Mouse (Mus musculus): Measurements from ENCODE around the gene Nlgn1. TPM values are rescaled to one million over a fixed set of nuclear protein-coding genes. Genes with fewer than 3 reads are reported as not detected.

Nlgn1 gene
- polyA plus RNA-seq, 1 experiment = 0.09 TPM

GRCm38 (mm10) chr3:26095551-26095950 is 236.7 kb downstream of the Nlgn1 start:
- no peaks in the 10 kb centered on the region for H3K36me3 ChIP-seq (ENCODE audit: control insufficient read depth, insufficient read depth, low read length)
- TF ChIP-seq CTCF (IDR thresholded peaks at IDR 0.05; ENCODE audit: extremely low read depth, insufficient read length, insufficient replicate concordance, low read depth, low read length) (no peak), POLR2A (IDR thresholded peaks at IDR 0.05; ENCODE audit: low read depth, low read length) (no peak)
- no peak overlapping the region for H3K27ac ChIP-seq (ENCODE audit: insufficient read depth, low read depth, low read length)
- H3K4me1 ChIP-seq (ENCODE audit: control insufficient read depth, insufficient read depth, insufficient read length, low read length) = no peaks in the 10 kb centered on the region
- H3K27me3 ChIP-seq (ENCODE audit: control insufficient read depth, insufficient read depth, low read length) = no peaks in the 10 kb centered on the region
- H3K4me3 ChIP-seq (ENCODE audit: low read depth, low read length) = no peak overlapping the region

DNA sequence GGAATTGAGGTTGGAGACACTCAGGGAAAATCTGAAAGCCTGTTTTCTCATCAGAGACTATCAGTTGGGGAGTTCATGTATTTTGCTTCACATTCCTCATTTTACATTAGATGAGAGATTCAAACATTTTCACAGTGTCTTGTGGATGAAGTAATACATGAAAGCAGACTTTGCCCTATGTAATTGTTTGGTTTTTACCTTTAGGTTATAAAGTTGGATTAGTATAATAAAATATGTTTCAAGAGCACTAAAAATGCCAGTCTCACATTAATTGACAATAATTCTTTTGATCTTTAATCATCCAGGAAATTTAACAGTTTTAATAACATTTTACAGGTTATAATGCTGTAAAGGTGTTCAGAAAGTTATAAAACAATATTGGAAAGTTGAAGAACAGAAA is 262.9 kb downstream of the Nlgn1 start:
- H3K36me3 ChIP-seq (ENCODE audit: control insufficient read depth, insufficient read depth, low read length) = no peaks in the 10 kb centered on the region
- H3K27me3 ChIP-seq (ENCODE audit: control insufficient read depth, insufficient read depth, low read length) = no peaks in the 10 kb centered on the region
- TF ChIP-seq POLR2A (IDR thresholded peaks at IDR 0.05; ENCODE audit: low read depth, low read length) (no peak), CTCF (IDR thresholded peaks at IDR 0.05; ENCODE audit: extremely low read depth, insufficient read length, insufficient replicate concordance, low read depth, low read length) (no peak)
- no peak overlapping the region for H3K4me3 ChIP-seq (ENCODE audit: low read depth, low read length)
- H3K4me1 ChIP-seq (ENCODE audit: control insufficient read depth, insufficient read depth, insufficient read length, low read length) = no peaks in the 10 kb centered on the region
- no peak overlapping the region for H3K27ac ChIP-seq (ENCODE audit: insufficient read depth, low read depth, low read length)

- Histone ChIP-seq H3K36me3 (ENCODE audit: control insufficient read depth, insufficient read depth, low read length) (no peaks in the 10 kb centered on the region), H3K4me1 (ENCODE audit: control insufficient read depth, insufficient read depth, insufficient read length, low read length) (no peaks in the 10 kb centered on the region), H3K27me3 (ENCODE audit: control insufficient read depth, insufficient read depth, low read length) (no peaks in the 10 kb centered on the region), H3K27ac (ENCODE audit: insufficient read depth, low read depth, low read length) (no peak overlapping the region), H3K4me3 (ENCODE audit: low read depth, low read length) (no peak overlapping the region)
- no peak for TF ChIP-seq CTCF (IDR thresholded peaks at IDR 0.05; ENCODE audit: extremely low read depth, insufficient read length, insufficient replicate concordance, low read depth, low read length)
- no peak for TF ChIP-seq POLR2A (IDR thresholded peaks at IDR 0.05; ENCODE audit: low read depth, low read length)
- 72% methylated on average over 4 of the region's 4 CpGs for WGBS
Observed at GRCm38 (mm10) chr3:26050769-26051168, 281.5 kb downstream of the Nlgn1 start.

GRCm38 (mm10) chr3:26042966-26043365 is 289.3 kb downstream of the Nlgn1 start:
- Histone ChIP-seq H3K27me3 (ENCODE audit: control insufficient read depth, insufficient read depth, low read length) (no peaks in the 10 kb centered on the region), H3K36me3 (ENCODE audit: control insufficient read depth, insufficient read depth, low read length) (no peaks in the 10 kb centered on the region), H3K27ac (ENCODE audit: insufficient read depth, low read depth, low read length) (no peak overlapping the region), H3K4me1 (ENCODE audit: control insufficient read depth, insufficient read depth, insufficient read length, low read length) (no peaks in the 10 kb centered on the region), H3K4me3 (ENCODE audit: low read depth, low read length) (no peak overlapping the region)
- WGBS = 70% methylated on average over 2 of the region's 2 CpGs
- TF ChIP-seq CTCF (IDR thresholded peaks at IDR 0.05; ENCODE audit: extremely low read depth, insufficient read length, insufficient replicate concordance, low read depth, low read length) = no peak
- TF ChIP-seq POLR2A (IDR thresholded peaks at IDR 0.05; ENCODE audit: low read depth, low read length) = no peak

GRCm38 (mm10) chr3:26039696-26040095 is 292.6 kb downstream of the Nlgn1 start:
- Histone ChIP-seq H3K36me3 (ENCODE audit: control insufficient read depth, insufficient read depth, low read length) (no peaks in the 10 kb centered on the region), H3K4me1 (ENCODE audit: control insufficient read depth, insufficient read depth, insufficient read length, low read length) (no peaks in the 10 kb centered on the region), H3K4me3 (ENCODE audit: low read depth, low read length) (no peak overlapping the region), H3K27ac (ENCODE audit: insufficient read depth, low read depth, low read length) (no peak overlapping the region), H3K27me3 (ENCODE audit: control insufficient read depth, insufficient read depth, low read length) (no peaks in the 10 kb centered on the region)
- TF ChIP-seq CTCF (IDR thresholded peaks at IDR 0.05; ENCODE audit: extremely low read depth, insufficient read length, insufficient replicate concordance, low read depth, low read length) (no peak), POLR2A (IDR thresholded peaks at IDR 0.05; ENCODE audit: low read depth, low read length) (no peak)
- 66% methylated on average over 2 of the region's 2 CpGs for WGBS

DNA sequence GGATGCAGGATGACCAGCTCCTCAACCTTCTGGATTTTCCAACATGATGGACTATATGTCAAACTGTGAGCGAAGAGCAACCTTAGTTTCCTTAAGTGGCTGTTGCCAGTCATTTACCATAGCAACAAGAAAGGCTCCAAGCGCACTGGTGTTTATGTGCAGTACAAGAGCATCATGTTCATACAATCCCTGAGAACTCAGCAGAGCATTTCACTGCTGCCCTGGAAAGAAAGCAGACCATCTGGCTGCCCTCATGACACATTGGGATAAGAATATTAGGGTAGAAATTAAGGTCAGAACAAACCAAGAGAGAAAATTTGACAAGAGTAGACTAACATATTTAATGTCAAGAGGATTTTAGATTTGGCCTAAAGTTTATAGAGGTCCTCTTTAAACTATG is 306.2 kb downstream of the Nlgn1 start:
- 79% methylated on average over 2 of the region's 2 CpGs for WGBS
- Histone ChIP-seq H3K4me1 (ENCODE audit: control insufficient read depth, insufficient read depth, insufficient read length, low read length) (no peaks in the 10 kb centered on the region), H3K36me3 (ENCODE audit: control insufficient read depth, insufficient read depth, low read length) (no peaks in the 10 kb centered on the region), H3K4me3 (ENCODE audit: low read depth, low read length) (no peak overlapping the region), H3K27me3 (ENCODE audit: control insufficient read depth, insufficient read depth, low read length) (no peaks in the 10 kb centered on the region), H3K27ac (ENCODE audit: insufficient read depth, low read depth, low read length) (no peak overlapping the region)
- TF ChIP-seq CTCF (IDR thresholded peaks at IDR 0.05; ENCODE audit: extremely low read depth, insufficient read length, insufficient replicate concordance, low read depth, low read length) (no peak), POLR2A (IDR thresholded peaks at IDR 0.05; ENCODE audit: low read depth, low read length) (no peak)

DNA sequence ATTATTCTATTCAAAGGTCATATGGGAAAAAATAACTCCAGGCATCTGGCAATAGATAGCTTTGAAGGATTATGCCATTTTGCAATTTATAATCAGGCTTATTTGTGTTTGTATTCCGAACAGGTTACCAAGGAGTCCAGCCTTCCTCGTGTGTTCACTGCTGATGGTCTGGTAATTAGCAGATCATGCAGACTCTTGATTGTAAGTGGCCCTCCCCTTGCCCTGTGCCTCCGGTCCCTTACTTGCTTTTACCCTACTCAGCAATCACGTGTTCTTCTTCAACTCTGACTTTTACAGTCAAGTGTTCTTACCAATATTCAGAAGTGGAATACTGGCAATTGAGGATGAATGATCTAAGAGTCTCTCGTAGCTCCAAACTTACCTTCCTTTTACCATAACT is 309.0 kb downstream of the Nlgn1 start:
- no peaks in the 10 kb centered on the region for H3K27me3 ChIP-seq (ENCODE audit: control insufficient read depth, insufficient read depth, low read length)
- H3K36me3 ChIP-seq (ENCODE audit: control insufficient read depth, insufficient read depth, low read length) = no peaks in the 10 kb centered on the region
- H3K4me1 ChIP-seq (ENCODE audit: control insufficient read depth, insufficient read depth, insufficient read length, low read length) = no peaks in the 10 kb centered on the region
- TF ChIP-seq CTCF (IDR thresholded peaks at IDR 0.05; ENCODE audit: extremely low read depth, insufficient read length, insufficient replicate concordance, low read depth, low read length) = no peak
- no peak for TF ChIP-seq POLR2A (IDR thresholded peaks at IDR 0.05; ENCODE audit: low read depth, low read length)
- H3K4me3 ChIP-seq (ENCODE audit: low read depth, low read length) = no peak overlapping the region
- 69% methylated on average over 5 of the region's 5 CpGs for WGBS
- no peak overlapping the region for H3K27ac ChIP-seq (ENCODE audit: insufficient read depth, low read depth, low read length)

Measured in small intestine, adult 2 months (tissue).